Mouse (Mus musculus) neutrophil, adult 5-6 weeks (primary cell): ENCODE results near the gene Hnrnph2. TPM values are rescaled to one million over a fixed set of nuclear protein-coding genes. Genes with fewer than 3 reads are reported as not detected.

Experiments used
- total RNA-seq: library from RNA; stranded (forward); fragments of 200-1000 nt; gene quantifications from 2 replicates; pipeline ENCODE4 v1.2.3, GENCODE M21; 2017

The Hnrnph2 gene
- total RNA-seq, 1 experiment from 2014 or later = 219 TPM

Other genes with a start within 250 kb of the Hnrnph2 start
- not detected in 2 replicates for gene Drp2, start 196.6 kb upstream of the Hnrnph2 start, total RNA-seq
- gene Taf7l, start 124.7 kb upstream of the Hnrnph2 start, total RNA-seq = not detected in 2 replicates
- 15.0 and 17.5 TPM in 2 replicates for gene Timm8a1, start 59.3 kb upstream of the Hnrnph2 start, total RNA-seq
- gene Btk, start 17.6 kb upstream of the Hnrnph2 start, total RNA-seq = 112 and 115 TPM in 2 replicates
- 857 and 908 TPM in 2 replicates for gene Rpl36a, start 15.5 kb upstream of the Hnrnph2 start, total RNA-seq
- gene Gla, start 54 bp upstream of the Hnrnph2 start, total RNA-seq = 11.0 and 15.0 TPM in 2 replicates
- 0.25 and 0.35 TPM in 2 replicates for gene Armcx4, start 85.3 kb downstream of the Hnrnph2 start, total RNA-seq
- 0.47 and 3.1 TPM in 2 replicates for gene Armcx1, start 116.8 kb downstream of the Hnrnph2 start, total RNA-seq
- 0.23 TPM in 1 of 2 replicates, not detected in the other for gene Armcx6, start 150.2 kb downstream of the Hnrnph2 start, total RNA-seq
- gene Armcx3, start 155.4 kb downstream of the Hnrnph2 start, total RNA-seq = 6.1 and 8.8 TPM in 2 replicates
- 5.7 and 7.2 TPM in 2 replicates for gene Armcx2, start 208.0 kb downstream of the Hnrnph2 start, total RNA-seq